Mouse (Mus musculus) ES-Bruce4 (cell line): ENCODE measurements around the gene Aip. TPM values are rescaled to one million over a fixed set of nuclear protein-coding genes. Genes with fewer than 3 reads are reported as not detected.

Experiments used
- H3K27ac ChIP-seq: 2 replicates; pipeline ENCODE4 v1.5.1; 2012; ENCODE audit warnings: low read length, inconsistent platforms; ENCODE audit not compliant: insufficient read depth
- H3K27me3 ChIP-seq: 2 replicates; pipeline ENCODE4 v1.6.1; 2012; ENCODE audit warnings: mild to moderate bottlenecking, low read length, inconsistent platforms; ENCODE audit not compliant: control insufficient read depth, poor library complexity, insufficient read depth, severe bottlenecking
- H3K36me3 ChIP-seq: 2 replicates; pipeline ENCODE4 v1.6.1; 2012; ENCODE audit warnings: inconsistent platforms, mild to moderate bottlenecking, low read length, moderate library complexity; ENCODE audit not compliant: control insufficient read depth, poor library complexity, insufficient read depth, severe bottlenecking
- H3K4me1 ChIP-seq: one replicate; pipeline ENCODE4 v1.8.1; 2011; ENCODE audit warnings: low read length; ENCODE audit not compliant: control insufficient read depth, insufficient read depth
- H3K4me3 ChIP-seq: 2 replicates; pipeline ENCODE4 v1.5.1; 2011; ENCODE audit warnings: low read depth, mild to moderate bottlenecking, low read length
- H3K9ac ChIP-seq: 2 replicates; pipeline ENCODE4 v1.6.1; 2012; ENCODE audit warnings: low read depth, mild to moderate bottlenecking, inconsistent platforms; ENCODE audit not compliant: poor library complexity, severe bottlenecking
- H3K9me3 ChIP-seq: replicated peaks from 2 replicates; pipeline ENCODE4 v1.6.1; 2012; ENCODE audit warnings: mild to moderate bottlenecking, low read length, inconsistent platforms; ENCODE audit not compliant: control insufficient read depth, poor library complexity, insufficient read depth, severe bottlenecking
- CTCF ChIP-seq: IDR thresholded peaks from one replicate; pipeline ENCODE4 v1.8.1; 2011; ENCODE audit warnings: low read depth, low read length
- EP300 ChIP-seq: IDR thresholded peaks from 2 replicates; pipeline ENCODE4 v1.6.1; 2011; ENCODE audit warnings: low read depth, low read length; ENCODE audit not compliant: insufficient read depth
- POLR2A ChIP-seq: IDR thresholded peaks from one replicate; pipeline ENCODE4 v1.8.1; 2011; ENCODE audit warnings: low read length; ENCODE audit not compliant: insufficient read depth
- polyA plus RNA-seq: library from polyadenylated mRNA; stranded (reverse); fragments of >200 nt; gene quantifications from 2 replicates; pipeline ENCODE4 v1.2.4, GENCODE M21; 2011; ENCODE audit warnings: low read depth; ENCODE audit not compliant: missing spikeins, insufficient read depth, insufficient read length

Gene Aip
- polyA plus RNA-seq, 1 experiment: 43.8 TPM

- Histone ChIP-seq H3K9ac (no peak overlapping the region), H3K27ac (no peak overlapping the region), H3K36me3 (no peaks in the 10 kb centered on the region), H3K4me3 (no peak overlapping the region), H3K9me3 (no peaks in the 10 kb centered on the region), H3K4me1 (peaks cover 2% of the 10 kb centered on the region), H3K27me3 (no peaks in the 10 kb centered on the region)
- 0 out of 2 replicates have a peak, but pooled peaks have one; percentile 30 for TF ChIP-seq EP300
- no peak for TF ChIP-seq POLR2A
- peak; percentile 97 for TF ChIP-seq CTCF
These were observed 26.6 kb downstream of the Aip start for GRCm38 (mm10) chr19:4099056-4099455.

- peaks cover 2% of the 10 kb centered on the region for H3K4me1 ChIP-seq
- no peak overlapping the region for H3K27ac ChIP-seq
- TF ChIP-seq POLR2A (no peak), EP300 (no peak), CTCF (no peak)
- no peaks in the 10 kb centered on the region for H3K27me3 ChIP-seq
- no peak overlapping the region for H3K4me3 ChIP-seq
- no peak overlapping the region for H3K9ac ChIP-seq
- no peaks in the 10 kb centered on the region for H3K36me3 ChIP-seq
- no peaks in the 10 kb centered on the region for H3K9me3 ChIP-seq
These were observed 27.2 kb downstream of the Aip start for GRCm38 (mm10) chr19:4098426-4098825.

DNA sequence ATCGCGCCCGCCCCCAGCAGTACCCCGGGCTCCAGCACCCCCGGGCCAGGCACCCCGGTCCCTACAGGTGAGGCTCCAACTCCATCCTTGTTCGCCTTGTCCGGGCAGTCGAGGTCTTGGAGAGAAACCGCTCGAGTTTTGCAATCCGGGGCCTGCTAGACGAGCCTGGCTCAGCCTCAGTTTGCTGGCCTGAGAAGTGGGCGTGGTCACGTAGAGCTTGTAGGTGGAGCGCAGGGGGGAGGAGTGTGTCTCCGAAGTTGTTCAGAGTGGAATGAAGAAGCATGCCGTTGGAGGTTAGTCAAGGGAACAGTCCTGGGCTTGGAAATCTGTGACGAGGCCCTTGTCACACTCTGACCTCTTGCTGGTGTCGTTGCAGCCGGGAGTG lies 28.2 kb downstream of the Aip start:
- Histone ChIP-seq H3K36me3 (no peaks in the 10 kb centered on the region), H3K9ac (peak overlapping the region; percentile 48), H3K4me3 (peak overlapping the region; percentile 63), H3K9me3 (no peaks in the 10 kb centered on the region), H3K27ac (no peak overlapping the region), H3K27me3 (no peaks in the 10 kb centered on the region), H3K4me1 (peaks cover 2% of the 10 kb centered on the region)
- TF ChIP-seq POLR2A (no peak), CTCF (no peak), EP300 (no peak)

DNA sequence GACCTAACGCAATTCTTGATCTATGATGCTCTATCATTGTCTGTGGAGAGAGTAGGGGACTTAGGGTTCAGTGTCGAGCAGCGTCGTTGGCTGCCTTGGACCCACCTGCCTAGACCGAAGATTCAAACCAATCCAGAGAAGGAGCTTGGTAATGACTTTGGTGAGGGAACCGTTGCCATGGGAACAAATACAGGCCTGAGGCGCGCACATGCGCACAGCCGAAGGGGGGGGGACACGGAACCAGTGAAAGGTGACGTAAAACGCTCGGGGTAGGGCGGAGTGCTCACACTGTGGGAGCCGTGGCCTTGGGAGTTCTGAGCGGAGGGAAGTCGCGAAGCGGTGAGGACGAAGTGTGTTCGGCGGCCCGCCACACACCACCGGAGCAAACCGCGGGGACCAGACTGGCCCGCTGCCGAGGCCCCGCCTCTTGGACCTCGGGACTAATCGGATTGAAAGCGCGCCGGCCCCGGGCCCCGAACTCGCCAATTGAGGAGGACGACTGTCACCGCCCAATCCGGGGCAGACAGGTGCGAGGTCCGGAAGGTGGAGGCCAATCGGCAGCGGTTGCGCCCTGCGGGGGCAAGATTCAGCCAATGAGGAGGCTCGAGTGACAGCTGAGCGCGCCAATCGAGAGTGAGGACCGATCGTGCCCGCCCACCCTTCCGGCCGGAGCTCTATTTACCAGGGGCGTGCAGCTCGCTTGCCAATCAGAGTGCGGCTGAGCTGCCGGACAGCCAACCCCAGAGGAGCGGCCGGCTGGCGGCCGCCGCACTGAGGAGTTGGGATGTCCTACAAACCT lies 28.8 kb downstream of the Aip start, which contains the start of gene Cdk2ap2:
TSS of gene Cdk2ap2 (plus strand) at position 541 of the 799 bp plus-strand sequence.
- Histone ChIP-seq H3K27ac (peak within 1 kb of the TSS; percentile 35; the same call in 1 of the 2 replicates), H3K4me1 (peaks cover 2% of the 10 kb centered on the region), H3K27me3 (no peaks in the 10 kb centered on the region), H3K9me3 (no peaks in the 10 kb centered on the region), H3K36me3 (no peaks in the 10 kb centered on the region), H3K4me3 (peak within 1 kb of the TSS; percentile 76), H3K9ac (peak within 1 kb of the TSS; percentile 48)
- TF ChIP-seq EP300 (no peak), CTCF (no peak), POLR2A (no peak)

DNA sequence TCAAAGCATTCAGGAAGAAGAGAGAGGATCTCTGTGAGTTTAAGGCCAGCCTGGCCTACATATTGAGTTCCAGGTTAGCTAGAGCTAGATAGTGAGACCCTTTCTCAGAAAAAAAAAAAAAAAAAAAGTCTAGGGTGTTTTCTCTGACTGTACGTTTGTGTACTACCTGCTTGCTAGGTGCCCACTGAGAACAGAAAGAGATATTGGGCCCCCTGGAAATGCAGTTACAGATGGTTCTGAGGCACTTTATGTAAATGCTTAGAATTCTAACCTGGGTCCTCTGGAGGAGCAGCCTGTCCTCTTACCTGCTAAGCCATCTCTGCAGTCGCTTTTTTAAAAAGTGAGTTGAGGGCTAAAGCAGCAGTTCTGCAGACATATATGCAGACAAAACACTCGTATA lies 29.9 kb downstream of the Aip start:
- H3K27me3 ChIP-seq: no peaks in the 10 kb centered on the region
- no peaks in the 10 kb centered on the region for H3K9me3 ChIP-seq
- TF ChIP-seq POLR2A (no peak), EP300 (no peak), CTCF (no peak)
- H3K9ac ChIP-seq: no peak overlapping the region
- no peaks in the 10 kb centered on the region for H3K36me3 ChIP-seq
- H3K4me3 ChIP-seq: no peak overlapping the region
- peaks cover 2% of the 10 kb centered on the region for H3K4me1 ChIP-seq
- H3K27ac ChIP-seq: no peak overlapping the region

DNA sequence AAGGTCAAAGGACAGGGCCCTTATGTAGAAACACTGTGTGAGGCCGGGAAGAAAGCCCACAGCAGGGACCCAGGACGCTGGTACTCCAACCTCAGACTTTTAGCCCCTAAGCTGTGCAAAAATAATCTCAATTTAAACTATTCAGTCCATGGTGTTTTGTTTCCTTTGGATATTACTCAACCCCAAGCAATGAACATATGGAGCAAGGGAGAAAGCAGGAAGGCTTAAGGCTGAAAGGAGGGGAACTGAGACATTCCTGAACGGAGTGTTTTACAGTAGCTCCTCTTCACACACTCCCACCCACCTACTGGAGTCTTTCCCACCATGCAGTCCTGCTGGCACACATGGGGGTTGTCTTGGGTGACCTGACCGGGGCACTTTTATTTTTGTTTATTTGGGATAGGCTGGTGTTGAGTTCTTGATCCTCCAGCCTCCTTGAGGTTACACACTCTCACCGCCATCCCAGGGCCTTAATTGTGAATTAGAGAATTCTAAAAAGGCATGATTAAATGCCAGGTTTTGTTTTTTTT lies 30.8 kb downstream of the Aip start:
- H3K27ac ChIP-seq: no peak overlapping the region
- TF ChIP-seq CTCF: no peak
- no peak for TF ChIP-seq POLR2A
- no peak for TF ChIP-seq EP300
- H3K4me3 ChIP-seq: no peak overlapping the region
- no peaks in the 10 kb centered on the region for H3K27me3 ChIP-seq
- no peaks in the 10 kb centered on the region for H3K36me3 ChIP-seq
- H3K9ac ChIP-seq: no peak overlapping the region
- peaks cover 2% of the 10 kb centered on the region for H3K4me1 ChIP-seq
- no peaks in the 10 kb centered on the region for H3K9me3 ChIP-seq
